In genomic region chr1:75547351-75547750, GRCm38 (mm10) we compare ENCODE assay signal across 8 mouse cellular contexts. TPM values are rescaled to one million over a fixed set of nuclear protein-coding genes. Genes with fewer than 3 reads are reported as not detected.
DNase-seq lines count a peak whose midpoint lies in the region; ATAC-seq and TF ChIP-seq lines count a peak whose summit lies in the region.

No protein-coding gene starts in this region.

- H3K27me3 ChIP-seq in heart, embryonic 15.5 days = peaks cover 2% of the 10 kb centered on the region; the same call in 1 of the 2 replicates
- no peaks in the 10 kb centered on the region for H3K27me3 ChIP-seq in embryonic facial prominence, embryonic 12.5 days
- no peaks in the 10 kb centered on the region for H3K27me3 ChIP-seq in hindbrain, embryonic 16.5 days (replicated peaks; ENCODE audit: control insufficient read depth, insufficient read depth, low read length)
- H3K27me3 ChIP-seq in midbrain, postnatal 0 days (ENCODE audit: insufficient read depth, low read length) = no peaks in the 10 kb centered on the region
- no peaks in the 10 kb centered on the region for H3K27me3 ChIP-seq in cerebellum, adult 2 months (ENCODE audit: control insufficient read depth, insufficient read depth, low read length)

- no peak for DNase-seq in heart, postnatal 14 days
- no peak for DNase-seq in midbrain, postnatal 0 days (ENCODE audit: low spot score)
- DNase-seq in cerebellum, adult 2 months = no peak
- no peak for DNase-seq in layer of hippocampus, adult 18-20 months (ENCODE audit: low spot score in 2 of 2)
- no peak for DNase-seq in gastrocnemius, postnatal 36 days

- no peak overlapping the region for H3K27ac ChIP-seq in heart, embryonic 15.5 days
- 0 out of 2 replicates have a peak overlapping the region, but pooled peaks have one; percentile 82 for H3K27ac ChIP-seq in embryonic facial prominence, embryonic 12.5 days
- no peak overlapping the region; the same call in 1 of the 2 replicates for H3K27ac ChIP-seq in hindbrain, embryonic 16.5 days (ENCODE audit: low read depth, low read length)
- H3K27ac ChIP-seq in midbrain, postnatal 0 days (ENCODE audit: low read depth, low read length) = 0 out of 2 replicates have a peak overlapping the region, but pooled peaks have one; percentile 66
- no peak overlapping the region for H3K27ac ChIP-seq in cerebellum, adult 2 months (ENCODE audit: insufficient read depth, low read length)

- H3K4me1 ChIP-seq in heart, embryonic 15.5 days (replicated peaks) = peaks cover 50% of the 10 kb centered on the region
- peaks cover 13% of the 10 kb centered on the region for H3K4me1 ChIP-seq in embryonic facial prominence, embryonic 12.5 days
- H3K4me1 ChIP-seq in hindbrain, embryonic 16.5 days (ENCODE audit: control insufficient read depth, insufficient read depth, low read depth, low read length) = peaks cover 17% of the 10 kb centered on the region
- H3K4me1 ChIP-seq in midbrain, postnatal 0 days (ENCODE audit: insufficient read depth, low read length) = peaks cover 17% of the 10 kb centered on the region
- H3K4me1 ChIP-seq in cerebellum, adult 2 months (ENCODE audit: control insufficient read depth, insufficient read depth, low read length) = peaks cover 17% of the 10 kb centered on the region

- no peaks in the 10 kb centered on the region for H3K9me3 ChIP-seq in heart, embryonic 15.5 days (replicated peaks)
- 0 out of 2 replicates have a peak, but pooled peaks cover 3% of the 10 kb centered on the region for H3K9me3 ChIP-seq in embryonic facial prominence, embryonic 12.5 days
- no peaks in the 10 kb centered on the region for H3K9me3 ChIP-seq in hindbrain, embryonic 16.5 days (ENCODE audit: control insufficient read depth, low read length)
- no peaks in the 10 kb centered on the region for H3K9me3 ChIP-seq in midbrain, postnatal 0 days (ENCODE audit: low read length)

- peak overlapping the region; percentile 76 for H3K4me3 ChIP-seq in heart, embryonic 15.5 days
- H3K4me3 ChIP-seq in embryonic facial prominence, embryonic 12.5 days = no peak overlapping the region; the same call in 1 of the 2 replicates
- H3K4me3 ChIP-seq in hindbrain, embryonic 16.5 days (ENCODE audit: low read length) = peak overlapping the region; percentile 86
- H3K4me3 ChIP-seq in midbrain, postnatal 0 days (ENCODE audit: low read depth, low read length) = peak overlapping the region; percentile 69; the same call in 1 of the 2 replicates
- no peak overlapping the region for H3K4me3 ChIP-seq in cerebellum, adult 2 months (replicated peaks; ENCODE audit: insufficient read depth, low read depth, low read length)

- TF ChIP-seq CTCF in midbrain, postnatal 0 days (IDR thresholded peaks at IDR 0.05) = no peak
- TF ChIP-seq CTCF in cerebellum, adult 2 months (IDR thresholded peaks at IDR 0.05; ENCODE audit: borderline replicate concordance, insufficient read depth, low read depth, low read length) = no peak

- peak overlapping the region; percentile 88; the same call in 1 of the 2 replicates for H3K9ac ChIP-seq in heart, embryonic 15.5 days
- H3K9ac ChIP-seq in embryonic facial prominence, embryonic 12.5 days = no peak overlapping the region
- H3K9ac ChIP-seq in hindbrain, embryonic 16.5 days (ENCODE audit: low read depth, low read length) = peak overlapping the region; percentile 98
- no peak overlapping the region for H3K9ac ChIP-seq in midbrain, postnatal 0 days (replicated peaks; ENCODE audit: low read length, poor library complexity, severe bottlenecking)

- H3K4me2 ChIP-seq in heart, embryonic 15.5 days = peak overlapping the region; percentile 80
- H3K4me2 ChIP-seq in embryonic facial prominence, embryonic 12.5 days (replicated peaks) = peak overlapping the region; percentile 68
- H3K4me2 ChIP-seq in hindbrain, embryonic 16.5 days (ENCODE audit: low read length) = peak overlapping the region; percentile 83
- peak overlapping the region; percentile 70 for H3K4me2 ChIP-seq in midbrain, postnatal 0 days (ENCODE audit: low read depth, low read length, poor library complexity, severe bottlenecking)

- no peak for ATAC-seq in heart, embryonic 15.5 days (replicated peaks; ENCODE audit: insufficient number of reproducible peaks, insufficient read depth, low FRiP score, low read depth)
- no peak for ATAC-seq in embryonic facial prominence, embryonic 12.5 days (ENCODE audit: insufficient number of reproducible peaks, insufficient read depth, low FRiP score, low TSS enrichment)
- ATAC-seq in hindbrain, embryonic 16.5 days = no peak; the same call in 1 of the 2 replicates
- ATAC-seq in midbrain, postnatal 0 days (ENCODE audit: low FRiP score) = no peak

- H3K36me3 ChIP-seq in heart, embryonic 15.5 days = peaks cover 17% of the 10 kb centered on the region
- peaks cover 38% of the 10 kb centered on the region for H3K36me3 ChIP-seq in embryonic facial prominence, embryonic 12.5 days
- peaks cover 20% of the 10 kb centered on the region for H3K36me3 ChIP-seq in hindbrain, embryonic 16.5 days (ENCODE audit: control insufficient read depth, insufficient read depth, low read length)
- H3K36me3 ChIP-seq in midbrain, postnatal 0 days (ENCODE audit: insufficient read depth, low read length) = peaks cover 33% of the 10 kb centered on the region

- TF ChIP-seq POLR2A in cerebellum, adult 2 months (IDR thresholded peaks at IDR 0.05; ENCODE audit: borderline replicate concordance, insufficient read depth, low read length) = no peak

- 93% methylated on average over 13 of the region's 13 CpGs for WGBS in heart, embryonic 15.5 days
- WGBS in embryonic facial prominence, embryonic 12.5 days = 92% methylated on average over 13 of the region's 13 CpGs
- 95% methylated on average over 13 of the region's 13 CpGs for WGBS in hindbrain, embryonic 16.5 days
- WGBS in midbrain, postnatal 0 days = 94% methylated on average over 13 of the region's 13 CpGs
- 95% methylated on average over 13 of the region's 13 CpGs for WGBS in cerebellum, adult 2 months

- intact Hi-C loops in heart, postnatal 14 days (cut with DNase I) = no loop called here
- intact Hi-C loops in gastrocnemius, postnatal 36 days (cut with DNase I) = loop anchor here (5.0 kb wide), 1 partner anchor 60 kb away; no protein-coding TSS in a partner anchor

RNA-seq across cellular contexts. Expression of gene Slc4a3, which starts 1.3 kb away (rescaled TPM):
- polyA plus RNA-seq in heart, embryonic 15.5 days (2015; fragmentation: Nextera tagmentation; extraction: Ambion mirVana) = 28.9 and 33.4 TPM in 2 replicates
- total RNA-seq in heart, postnatal 14 days (2021) = 100 to 1,000 TPM; 172 to 178 TPM
- polyA plus RNA-seq in embryonic facial prominence, embryonic 12.5 days (2016; fragmentation: Nextera tagmentation; extraction: Ambion mirVana) = 33.1 and 33.7 TPM in 2 replicates
- polyA plus RNA-seq in hindbrain, embryonic 16.5 days (2015; fragmentation: Nextera tagmentation; extraction: Ambion mirVana) = 84.9 and 85.4 TPM in 2 replicates
- total RNA-seq in midbrain, postnatal 0 days (2014; rRNA removed) = 172 and 179 TPM in 2 replicates
- polyA plus RNA-seq in midbrain, postnatal 0 days (2015; fragmentation: Nextera tagmentation; extraction: Ambion mirVana) = 108 and 111 TPM in 2 replicates
- 99.5 and 99.6 TPM in 2 replicates for polyA plus RNA-seq in cerebellum, adult 2 months (2012; rRNA removed)
- total RNA-seq in layer of hippocampus, adult 18-20 months (2021) = 100 to 1,000 TPM; 109 to 111 TPM
- 1 to 10 TPM; 4.7 to 9.6 TPM for total RNA-seq in gastrocnemius, postnatal 36 days (2021)

RNA-seq across cellular contexts. Expression of gene Stk11ip, which starts 26.0 kb away (rescaled TPM):
- polyA plus RNA-seq in heart, embryonic 15.5 days (2015; fragmentation: Nextera tagmentation; extraction: Ambion mirVana) = 10.4 and 15.8 TPM in 2 replicates
- 10 to 100 TPM; 10.3 to 13.9 TPM for total RNA-seq in heart, postnatal 14 days (2021)
- polyA plus RNA-seq in embryonic facial prominence, embryonic 12.5 days (2016; fragmentation: Nextera tagmentation; extraction: Ambion mirVana) = 28.0 and 28.7 TPM in 2 replicates
- polyA plus RNA-seq in hindbrain, embryonic 16.5 days (2015; fragmentation: Nextera tagmentation; extraction: Ambion mirVana) = 20.4 and 23.9 TPM in 2 replicates
- 28.8 and 32.7 TPM in 2 replicates for total RNA-seq in midbrain, postnatal 0 days (2014; rRNA removed)
- polyA plus RNA-seq in midbrain, postnatal 0 days (2015; fragmentation: Nextera tagmentation; extraction: Ambion mirVana) = 15.6 and 16.9 TPM in 2 replicates
- 29.3 and 29.8 TPM in 2 replicates for polyA plus RNA-seq in cerebellum, adult 2 months (2012; rRNA removed)
- 10 to 100 TPM; 22.8 to 24.2 TPM for total RNA-seq in layer of hippocampus, adult 18-20 months (2021)
- total RNA-seq in gastrocnemius, postnatal 36 days (2021) = 1 to 10 TPM; 5.8 to 7.7 TPM

RNA-seq across cellular contexts. Expression of gene Inha, which starts 40.5 kb away (rescaled TPM):
- polyA plus RNA-seq in heart, embryonic 15.5 days (2015; fragmentation: Nextera tagmentation; extraction: Ambion mirVana) = 4.1 and 5.9 TPM in 2 replicates
- total RNA-seq in heart, postnatal 14 days (2021) = 1 to 10 TPM; 6.0 to 7.8 TPM
- 11.7 and 11.8 TPM in 2 replicates for polyA plus RNA-seq in embryonic facial prominence, embryonic 12.5 days (2016; fragmentation: Nextera tagmentation; extraction: Ambion mirVana)
- polyA plus RNA-seq in hindbrain, embryonic 16.5 days (2015; fragmentation: Nextera tagmentation; extraction: Ambion mirVana) = 17.9 and 18.7 TPM in 2 replicates
- 30.9 and 33.3 TPM in 2 replicates for total RNA-seq in midbrain, postnatal 0 days (2014; rRNA removed)
- polyA plus RNA-seq in midbrain, postnatal 0 days (2015; fragmentation: Nextera tagmentation; extraction: Ambion mirVana) = 22.5 and 23.2 TPM in 2 replicates
- 64.7 and 68.6 TPM in 2 replicates for polyA plus RNA-seq in cerebellum, adult 2 months (2012; rRNA removed)
- total RNA-seq in layer of hippocampus, adult 18-20 months (2021) = 10 to 100 TPM; 13.1 to 14.5 TPM
- 1 to 10 TPM; 2.5 to 5.8 TPM for total RNA-seq in gastrocnemius, postnatal 36 days (2021)

RNA-seq across cellular contexts. Expression of gene Obsl1, which starts 41.1 kb away (rescaled TPM):
- 95.1 and 122 TPM in 2 replicates for polyA plus RNA-seq in heart, embryonic 15.5 days (2015; fragmentation: Nextera tagmentation; extraction: Ambion mirVana)
- total RNA-seq in heart, postnatal 14 days (2021) = 100 to 1,000 TPM; 166 to 172 TPM
- polyA plus RNA-seq in embryonic facial prominence, embryonic 12.5 days (2016; fragmentation: Nextera tagmentation; extraction: Ambion mirVana) = 101 and 104 TPM in 2 replicates
- polyA plus RNA-seq in hindbrain, embryonic 16.5 days (2015; fragmentation: Nextera tagmentation; extraction: Ambion mirVana) = 25.4 and 26.1 TPM in 2 replicates
- 40.7 and 45.9 TPM in 2 replicates for total RNA-seq in midbrain, postnatal 0 days (2014; rRNA removed)
- 24.2 TPM in 2 replicates for polyA plus RNA-seq in midbrain, postnatal 0 days (2015; fragmentation: Nextera tagmentation; extraction: Ambion mirVana)
- polyA plus RNA-seq in cerebellum, adult 2 months (2012; rRNA removed) = 41.1 and 44.0 TPM in 2 replicates
- total RNA-seq in layer of hippocampus, adult 18-20 months (2021) = 10 to 100 TPM; 18.3 to 19.2 TPM
- 10 to 100 TPM; 41.4 to 52.1 TPM for total RNA-seq in gastrocnemius, postnatal 36 days (2021)

Comparison
In these comparisons a context has a peak if more than half of its experiments do, and no peak if none do; other contexts are left out.
1. H3K27ac ChIP-seq: peak in embryonic facial prominence, embryonic 12.5 days (single experiment) and midbrain, postnatal 0 days (single experiment); none in heart, embryonic 15.5 days (single experiment), hindbrain, embryonic 16.5 days (single experiment) and cerebellum, adult 2 months (single experiment).
2. H3K4me3 ChIP-seq: peak in heart, embryonic 15.5 days (single experiment), hindbrain, embryonic 16.5 days (single experiment) and midbrain, postnatal 0 days (single experiment); none in embryonic facial prominence, embryonic 12.5 days (single experiment) and cerebellum, adult 2 months (single experiment).
3. H3K9ac ChIP-seq: peak in heart, embryonic 15.5 days (single experiment) and hindbrain, embryonic 16.5 days (single experiment); none in embryonic facial prominence, embryonic 12.5 days (single experiment) and midbrain, postnatal 0 days (single experiment).
4. Peak in every context shown above with its lines, with median percentiles within 50 percentile points of each other: H3K4me2 ChIP-seq.